Comparison of ENCODE assay signal across 28 mouse cellular contexts in genomic region chr17:30640896-30641295, GRCm38 (mm10).
"Had no signal": no experiment of that assay in that cellular context is flagged by ENCODE, and none has a peak within 500 bp of the region (broad histone marks: within the 10 kb centered on the region; RNA-seq: fewer than 3 reads in every experiment).

No protein-coding gene starts in this region.

- DNase-seq: cerebellum, adult 18-20 months; cerebellum, adult 2 months; cerebellum, adult 8-10 months; cerebellum, adult 9-10 months; cerebellum, adult 9-11 months; cerebellum, postnatal 10 days; cerebellum, postnatal 14 days; cerebellum, postnatal 25 days; cerebellum, postnatal 36 days; embryo, embryonic 11 days; forebrain, postnatal 0 days; gastrocnemius, adult 2 months; gastrocnemius, postnatal 10 days; gastrocnemius, postnatal 14 days; gastrocnemius, postnatal 25 days; gastrocnemius, postnatal 36 days; heart, adult 11 months had no signal

- H3K4me1 ChIP-seq: embryonic facial prominence, embryonic 12.5 days; embryonic facial prominence, embryonic 15.5 days; forebrain, embryonic 15.5 days had no signal

- ATAC-seq: forebrain, embryonic 13.5 days; forebrain, embryonic 14.5 days; forebrain, embryonic 15.5 days; forebrain, embryonic 16.5 days; forebrain, postnatal 0 days had no signal

- H3K9ac ChIP-seq: embryonic facial prominence, embryonic 12.5 days; embryonic facial prominence, embryonic 13.5 days; embryonic facial prominence, embryonic 15.5 days; forebrain, embryonic 12.5 days; forebrain, embryonic 13.5 days; forebrain, embryonic 15.5 days; forebrain, postnatal 0 days had no signal

- H3K36me3 ChIP-seq: embryonic facial prominence, embryonic 10.5 days; embryonic facial prominence, embryonic 12.5 days; embryonic facial prominence, embryonic 15.5 days; forebrain, embryonic 10.5 days; forebrain, embryonic 12.5 days; forebrain, embryonic 15.5 days had no signal

- H3K4me3 ChIP-seq: embryonic facial prominence, embryonic 10.5 days; embryonic facial prominence, embryonic 12.5 days; embryonic facial prominence, embryonic 13.5 days; embryonic facial prominence, embryonic 15.5 days; erythroblast, embryonic 14.5 days; forebrain, embryonic 10.5 days; forebrain, embryonic 12.5 days; forebrain, embryonic 13.5 days; forebrain, embryonic 15.5 days; gastrocnemius, adult 2 months had no signal

- H3K27ac ChIP-seq: embryonic facial prominence, embryonic 10.5 days; embryonic facial prominence, embryonic 12.5 days; embryonic facial prominence, embryonic 13.5 days; embryonic facial prominence, embryonic 15.5 days; forebrain, embryonic 10.5 days; forebrain, embryonic 12.5 days; forebrain, embryonic 13.5 days; forebrain, embryonic 15.5 days; gastrocnemius, adult 2 months had no signal

- H3K4me2 ChIP-seq: embryonic facial prominence, embryonic 12.5 days; embryonic facial prominence, embryonic 13.5 days; embryonic facial prominence, embryonic 15.5 days; forebrain, embryonic 12.5 days; forebrain, embryonic 13.5 days; forebrain, embryonic 15.5 days had no signal

- H3K27me3 ChIP-seq: embryonic facial prominence, embryonic 12.5 days; embryonic facial prominence, embryonic 13.5 days; embryonic facial prominence, embryonic 15.5 days; forebrain, embryonic 12.5 days; forebrain, embryonic 13.5 days; forebrain, embryonic 15.5 days had no signal

- H3K9me3 ChIP-seq: embryonic facial prominence, embryonic 10.5 days; embryonic facial prominence, embryonic 12.5 days; embryonic facial prominence, embryonic 15.5 days; forebrain, embryonic 10.5 days; forebrain, embryonic 12.5 days; forebrain, embryonic 13.5 days; forebrain, embryonic 15.5 days had no signal
